Mouse (Mus musculus) kidney, embryonic 16.5 days (tissue): Measurements from ENCODE around the gene Mri1. TPM values are rescaled to one million over a fixed set of nuclear protein-coding genes. Genes with fewer than 3 reads are reported as not detected.

Experiments
- ATAC-seq: fragments of 200-750 bp; cut with Nextera tagmentation; 2 replicates; pipeline ENCODE4 v1.8.0; 2017; ENCODE audit warnings: moderate TSS enrichment; ENCODE audit not compliant: low FRiP score, low TSS enrichment
- H3K27ac ChIP-seq: fragments of 300-500 bp; sonication (generic); 2 replicates; pipeline ENCODE4 v1.5.1; 2014; ENCODE audit warnings: low read length
- H3K27me3 ChIP-seq: fragments of 300-500 bp; sonication (generic); 2 replicates; pipeline ENCODE4 v1.6.1; 2014; ENCODE audit warnings: low read length, control low read depth, mixed read lengths; ENCODE audit not compliant: insufficient read depth
- H3K36me3 ChIP-seq: fragments of 300-500 bp; sonication (generic); 2 replicates; pipeline ENCODE4 v1.6.1; 2014; ENCODE audit warnings: low read length, control low read depth, mixed read lengths; ENCODE audit not compliant: insufficient read depth
- H3K4me1 ChIP-seq: fragments of 300-500 bp; sonication (generic); 2 replicates; pipeline ENCODE4 v1.6.1; 2014; ENCODE audit warnings: low read length, control low read depth, mixed read lengths; ENCODE audit not compliant: insufficient read depth
- H3K4me2 ChIP-seq: fragments of 300-500 bp; sonication (generic); replicated peaks from 2 replicates; pipeline ENCODE4 v1.6.1; 2014; ENCODE audit warnings: low read depth, low read length
- H3K4me3 ChIP-seq: fragments of 300-500 bp; sonication (generic); 2 replicates; pipeline ENCODE4 v1.5.1; 2014; ENCODE audit warnings: mild to moderate bottlenecking, low read length
- H3K9ac ChIP-seq: fragments of 300-500 bp; sonication (generic); replicated peaks from 2 replicates; pipeline ENCODE4 v1.6.1; 2014; ENCODE audit warnings: low read length
- H3K9me3 ChIP-seq: fragments of 300-500 bp; sonication (generic); 2 replicates; pipeline ENCODE4 v1.6.1; 2016; ENCODE audit warnings: low read length, control low read depth
- WGBS: fragments of 180-500 bp; shearing (Covaris S2); extraction: QIAGEN DNeasy Blood & Tissue Kit; methylation state at CpG from one replicate; pipeline ENCODE4 v1.1.7; 2014; 5-methylcytosine and 5-hydroxymethylcytosine counted together
- polyA plus RNA-seq: library from polyadenylated mRNA; unstranded; fragments of >200 nt; fragmentation: Nextera tagmentation; extraction: Ambion mirVana; gene quantifications from 2 replicates; pipeline ENCODE4 v1.2.1, GENCODE M21; 2015

The Mri1 gene
- polyA plus RNA-seq, 1 experiment from 2014 or later, result 70.1 TPM

GRCm38 (mm10) chr8:84241167-84241566, 16.0 kb downstream of the Mri1 start:
- no peak overlapping the region for H3K9ac ChIP-seq
- no peak overlapping the region for H3K4me3 ChIP-seq
- H3K27me3 ChIP-seq, result no peaks in the 10 kb centered on the region
- peaks cover 23% of the 10 kb centered on the region for H3K36me3 ChIP-seq
- WGBS, result 68% methylated on average over 6 of the region's 6 CpGs
- no peak for ATAC-seq
- peaks cover 4% of the 10 kb centered on the region for H3K4me1 ChIP-seq
- H3K9me3 ChIP-seq, result no peaks in the 10 kb centered on the region
- H3K4me2 ChIP-seq, result no peak overlapping the region
- H3K27ac ChIP-seq, result no peak overlapping the region

GRCm38 (mm10) chr8:84237542-84238229, 19.4 kb downstream of the Mri1 start:
- Histone ChIP-seq H3K4me1 (peaks cover 16% of the 10 kb centered on the region), H3K4me3 (peak overlapping the region; percentile 65), H3K36me3 (no peaks in the 10 kb centered on the region; the same call in none of the 2 replicates), H3K9me3 (no peaks in the 10 kb centered on the region), H3K4me2 (peak overlapping the region; percentile 74), H3K27me3 (no peaks in the 10 kb centered on the region), H3K27ac (peak overlapping the region; percentile 87), H3K9ac (peak overlapping the region; percentile 72)
- ATAC-seq, result no peak
- 11% methylated on average over 19 of the region's 19 CpGs for WGBS

DNA sequence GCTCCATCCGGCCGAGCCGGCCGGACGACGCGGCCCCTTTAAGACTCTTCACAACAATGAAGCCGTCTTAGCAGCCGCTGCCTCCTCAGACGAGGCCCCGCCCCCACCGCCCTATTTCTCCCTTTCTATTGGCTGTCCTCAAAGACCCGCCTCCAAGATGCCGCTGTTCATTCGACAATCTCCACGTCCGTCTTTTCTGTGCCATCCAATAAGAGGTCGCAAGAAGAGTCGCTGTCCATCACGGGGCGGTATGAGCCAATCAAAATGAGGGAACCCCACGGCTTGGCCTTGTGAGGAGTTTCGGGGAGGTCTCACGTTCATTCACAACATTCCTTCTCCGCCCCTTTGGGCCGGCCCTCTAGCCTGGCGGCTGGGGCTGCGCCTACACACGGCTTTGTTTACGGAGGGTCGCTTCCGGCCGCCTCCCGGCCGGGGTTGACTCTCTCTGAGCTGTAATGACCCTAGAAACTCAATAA, 20.1 kb downstream of the Mri1 start, which contains the start of gene Zswim4:
Gene Zswim4, minus strand, starts transcription at position 58 of the 476 bp plus-strand sequence.
- H3K36me3 ChIP-seq, result no peaks in the 10 kb centered on the region; the same call in none of the 2 replicates
- under 1% methylated on average over 33 of the region's 35 CpGs for WGBS
- peak within 1 kb of the TSS; percentile 85 for H3K4me2 ChIP-seq
- peak within 1 kb of the TSS; percentile 87 for H3K4me3 ChIP-seq
- H3K27ac ChIP-seq, result peak within 1 kb of the TSS; percentile 87
- no peaks in the 10 kb centered on the region for H3K27me3 ChIP-seq
- peaks cover 16% of the 10 kb centered on the region for H3K4me1 ChIP-seq
- H3K9ac ChIP-seq, result peak within 1 kb of the TSS; percentile 95
- no peaks in the 10 kb centered on the region for H3K9me3 ChIP-seq
- peak; percentile 98 for ATAC-seq

- WGBS, result under 1% methylated on average over 25 of the region's 30 CpGs
- Histone ChIP-seq H3K27me3 (no peaks in the 10 kb centered on the region), H3K9ac (peak overlapping the region; percentile 95), H3K4me2 (peak overlapping the region; percentile 85), H3K4me3 (peak overlapping the region; percentile 87), H3K36me3 (peaks cover 5% of the 10 kb centered on the region), H3K4me1 (peaks cover 16% of the 10 kb centered on the region), H3K27ac (peak overlapping the region; percentile 68), H3K9me3 (no peaks in the 10 kb centered on the region)
- peak; percentile 50 for ATAC-seq
Measured at GRCm38 (mm10) chr8:84236410-84236997, 20.6 kb downstream of the Mri1 start.

DNA sequence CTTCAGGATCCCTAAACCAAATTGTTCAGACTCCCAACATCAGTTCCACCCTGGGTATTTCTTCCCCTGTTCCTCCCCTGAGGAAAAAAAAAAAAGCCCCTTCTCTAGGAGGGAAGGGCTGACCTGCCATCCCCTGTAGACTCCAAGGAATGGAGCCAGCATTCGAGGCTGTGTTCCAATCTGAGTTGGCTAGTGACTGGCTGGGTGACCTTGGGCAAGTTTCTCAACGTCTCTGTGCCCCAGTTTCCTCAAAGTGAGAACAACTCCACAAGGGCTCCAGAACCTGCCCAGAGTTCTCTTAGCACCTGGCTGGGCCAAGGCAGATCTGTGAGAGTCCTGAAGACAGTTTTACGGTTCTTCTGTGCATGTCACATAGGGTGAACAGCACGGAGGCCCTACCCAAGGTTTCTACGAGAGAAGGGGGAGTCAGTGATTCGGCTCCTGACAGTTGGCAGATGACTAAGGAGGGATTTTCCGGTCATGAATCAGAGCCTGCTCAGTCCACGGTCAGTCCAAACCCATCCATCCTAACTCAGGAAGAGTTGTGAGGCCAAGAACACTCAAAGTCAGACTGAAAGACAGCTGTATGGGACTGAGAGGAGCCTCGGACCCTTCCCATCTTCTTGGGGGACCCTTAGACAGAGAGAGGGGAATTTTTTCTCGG, 21.2 kb downstream of the Mri1 start:
- Histone ChIP-seq H3K4me2 (peak overlapping the region; percentile 85), H3K4me1 (peaks cover 16% of the 10 kb centered on the region), H3K4me3 (peak overlapping the region; percentile 87), H3K27ac (peak overlapping the region; percentile 68), H3K36me3 (peaks cover 9% of the 10 kb centered on the region), H3K9ac (peak overlapping the region; percentile 95), H3K9me3 (no peaks in the 10 kb centered on the region), H3K27me3 (no peaks in the 10 kb centered on the region)
- 10% methylated on average over 10 of the region's 10 CpGs for WGBS
- no peak for ATAC-seq

- H3K36me3 ChIP-seq, result peaks cover 32% of the 10 kb centered on the region
- ATAC-seq, result no peak
- 85% methylated on average over 2 of the region's 2 CpGs for WGBS
Measured at GRCm38 (mm10) chr8:84233055-84233454, 24.1 kb downstream of the Mri1 start.

DNA sequence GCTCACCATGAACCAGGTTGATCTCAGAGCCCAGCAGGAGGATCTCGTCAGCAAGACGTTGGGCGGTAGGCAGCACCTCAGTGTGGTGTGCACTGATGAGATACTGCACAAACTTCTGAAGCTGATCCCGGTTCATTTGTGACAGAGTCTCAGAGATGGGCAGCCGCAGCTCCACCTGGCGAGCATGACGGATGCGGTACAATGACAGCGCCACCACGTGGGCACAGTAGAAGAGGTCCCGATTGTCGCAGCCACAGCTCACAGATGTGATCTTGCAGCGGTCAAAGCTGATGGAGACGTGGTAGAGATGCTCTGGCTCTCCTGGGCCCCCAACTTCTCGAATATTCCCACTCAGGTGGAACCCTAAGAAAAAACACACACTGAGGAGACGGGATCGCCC, 26.4 kb downstream of the Mri1 start:
- Histone ChIP-seq H3K27me3 (no peaks in the 10 kb centered on the region), H3K27ac (no peak overlapping the region), H3K4me2 (no peak overlapping the region), H3K36me3 (peaks cover 54% of the 10 kb centered on the region), H3K4me3 (no peak overlapping the region), H3K4me1 (peaks cover 8% of the 10 kb centered on the region), H3K9me3 (no peaks in the 10 kb centered on the region), H3K9ac (no peak overlapping the region)
- ATAC-seq, result no peak
- WGBS, result 79% methylated on average over 17 of the region's 17 CpGs

More at GRCm38 (mm10) chr8:84233055-84233454, 24.1 kb downstream of the Mri1 start:
- Histone ChIP-seq H3K27ac (no peak overlapping the region), H3K9me3 (no peaks in the 10 kb centered on the region), H3K27me3 (no peaks in the 10 kb centered on the region), H3K4me3 (no peak overlapping the region), H3K4me1 (peaks cover 16% of the 10 kb centered on the region), H3K9ac (no peak overlapping the region), H3K4me2 (no peak overlapping the region)

GRCm38 (mm10) chr8:84223322-84224029, 33.6 kb downstream of the Mri1 start:
- WGBS, result 84% methylated on average over 21 of the region's 21 CpGs

DNA sequence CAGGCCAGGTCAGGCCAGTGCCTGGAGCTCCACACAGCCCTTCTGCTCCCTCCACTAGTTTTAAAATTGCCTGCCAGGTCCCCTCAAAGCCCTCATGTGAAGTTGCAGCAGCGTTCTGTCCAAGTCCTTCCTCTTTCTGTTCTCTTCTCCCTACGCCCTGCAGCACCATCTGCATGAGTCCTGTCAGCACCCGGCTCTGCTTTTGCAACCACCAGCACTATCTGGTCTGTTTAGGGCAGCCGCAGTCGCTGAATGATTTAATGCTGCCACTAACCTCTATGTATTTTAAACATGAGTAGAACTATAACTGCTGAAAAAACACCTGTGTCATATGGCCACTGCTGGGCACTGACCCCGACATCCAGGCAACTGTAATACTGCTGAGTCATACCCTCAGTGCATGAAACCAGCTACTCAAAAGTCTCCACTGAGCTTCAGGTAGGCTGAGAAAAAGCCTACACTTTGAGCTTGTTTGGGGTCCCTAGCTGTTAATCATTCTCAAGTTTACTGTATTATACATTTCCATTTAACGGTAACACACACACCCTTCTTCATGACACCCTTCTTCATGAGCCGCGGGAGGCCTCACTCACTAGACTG, 34.5 kb downstream of the Mri1 start:
- Histone ChIP-seq H3K4me1 (no peaks in the 10 kb centered on the region), H3K27me3 (no peaks in the 10 kb centered on the region), H3K4me3 (no peak overlapping the region), H3K9ac (no peak overlapping the region), H3K27ac (no peak overlapping the region), H3K36me3 (peaks cover 86% of the 10 kb centered on the region), H3K4me2 (no peak overlapping the region), H3K9me3 (no peaks in the 10 kb centered on the region)
- no peak for ATAC-seq
- WGBS, result 94% methylated on average over 9 of the region's 9 CpGs

More at GRCm38 (mm10) chr8:84223322-84224029, 33.6 kb downstream of the Mri1 start:
- Histone ChIP-seq H3K36me3 (peaks cover 86% of the 10 kb centered on the region), H3K4me2 (no peak overlapping the region), H3K27me3 (no peaks in the 10 kb centered on the region), H3K27ac (no peak overlapping the region), H3K9ac (no peak overlapping the region), H3K4me3 (no peak overlapping the region), H3K4me1 (no peaks in the 10 kb centered on the region), H3K9me3 (no peaks in the 10 kb centered on the region)
- ATAC-seq, result peak; percentile 57; the same call in 1 of the 2 replicates
